Mouse (Mus musculus) forebrain, embryonic 13.5 days (tissue): ENCODE results near the gene Wnt5b. TPM values are rescaled to one million over a fixed set of nuclear protein-coding genes. Genes with fewer than 3 reads are reported as not detected.

Experiments used
- ATAC-seq: fragments of 200-750 bp; cut with Nextera tagmentation; 2 replicates; pipeline ENCODE4 v1.8.0; 2017
- H3K27ac ChIP-seq: fragments of 300-500 bp; sonication (generic); 2 replicates; pipeline ENCODE4 v1.5.1; 2015; ENCODE audit warnings: inconsistent platforms, mild to moderate bottlenecking, moderate library complexity
- H3K27me3 ChIP-seq: fragments of 300-500 bp; sonication (generic); 2 replicates; pipeline ENCODE4 v1.6.1; 2015; ENCODE audit warnings: mild to moderate bottlenecking, inconsistent platforms
- H3K36me3 ChIP-seq: fragments of 300-500 bp; sonication (generic); 2 replicates; pipeline ENCODE4 v1.6.1; 2015; ENCODE audit warnings: mild to moderate bottlenecking, inconsistent platforms; ENCODE audit not compliant: poor library complexity, severe bottlenecking
- H3K4me1 ChIP-seq: fragments of 300-500 bp; sonication (generic); 2 replicates; pipeline ENCODE4 v1.6.1; 2015; ENCODE audit warnings: inconsistent platforms
- H3K4me2 ChIP-seq: fragments of 300-500 bp; sonication (generic); 2 replicates; pipeline ENCODE4 v1.6.1; 2015; ENCODE audit warnings: inconsistent platforms, mild to moderate bottlenecking, moderate library complexity
- H3K4me3 ChIP-seq: fragments of 300-500 bp; sonication (generic); 2 replicates; pipeline ENCODE4 v1.5.1; 2015; ENCODE audit warnings: mild to moderate bottlenecking, inconsistent platforms
- H3K9ac ChIP-seq: fragments of 300-500 bp; sonication (generic); 2 replicates; pipeline ENCODE4 v1.6.1; 2015; ENCODE audit warnings: mild to moderate bottlenecking, inconsistent platforms
- H3K9me3 ChIP-seq: fragments of 300-500 bp; sonication (generic); replicated peaks from 2 replicates; pipeline ENCODE4 v1.6.1; 2016; ENCODE audit warnings: inconsistent platforms
- WGBS: fragments of 180-500 bp; shearing (Covaris S2); methylation state at CpG from one replicate; pipeline ENCODE4 v1.1.7; 2015; 5-methylcytosine and 5-hydroxymethylcytosine counted together
- polyA plus RNA-seq: library from polyadenylated mRNA; unstranded; fragments of >200 nt; fragmentation: Nextera tagmentation; extraction: Ambion mirVana; gene quantifications from 2 replicates; pipeline ENCODE4 v1.2.1, GENCODE M21; 2015

The Wnt5b gene
- polyA plus RNA-seq, 1 experiment from 2014 or later = 4.5 TPM

- no peak for ATAC-seq
- no peak overlapping the region for H3K9ac ChIP-seq
- H3K9me3 ChIP-seq = 0 out of 2 replicates have a peak, but pooled peaks cover 4% of the 10 kb centered on the region
- no peaks in the 10 kb centered on the region for H3K27me3 ChIP-seq
- H3K4me1 ChIP-seq = peaks cover 23% of the 10 kb centered on the region
- H3K4me3 ChIP-seq = no peak overlapping the region
- H3K36me3 ChIP-seq = no peaks in the 10 kb centered on the region
- H3K27ac ChIP-seq = no peak overlapping the region
- no peak overlapping the region for H3K4me2 ChIP-seq
- 23% methylated on average over 9 of the region's 9 CpGs for WGBS
Measured at GRCm38 (mm10) chr6:119520731-119521130, 23.4 kb downstream of the Wnt5b start.

- Histone ChIP-seq H3K36me3 (no peaks in the 10 kb centered on the region), H3K27me3 (no peaks in the 10 kb centered on the region), H3K4me2 (no peak overlapping the region), H3K4me1 (peaks cover 19% of the 10 kb centered on the region), H3K9me3 (0 out of 2 replicates have a peak, but pooled peaks cover 4% of the 10 kb centered on the region), H3K9ac (no peak overlapping the region), H3K4me3 (no peak overlapping the region), H3K27ac (no peak overlapping the region)
- 42% methylated on average over 7 of the region's 7 CpGs for WGBS
- ATAC-seq = 0 out of 2 replicates have a peak, but pooled peaks have one; percentile 21
Measured at GRCm38 (mm10) chr6:119514085-119514484, 30.1 kb downstream of the Wnt5b start.

DNA sequence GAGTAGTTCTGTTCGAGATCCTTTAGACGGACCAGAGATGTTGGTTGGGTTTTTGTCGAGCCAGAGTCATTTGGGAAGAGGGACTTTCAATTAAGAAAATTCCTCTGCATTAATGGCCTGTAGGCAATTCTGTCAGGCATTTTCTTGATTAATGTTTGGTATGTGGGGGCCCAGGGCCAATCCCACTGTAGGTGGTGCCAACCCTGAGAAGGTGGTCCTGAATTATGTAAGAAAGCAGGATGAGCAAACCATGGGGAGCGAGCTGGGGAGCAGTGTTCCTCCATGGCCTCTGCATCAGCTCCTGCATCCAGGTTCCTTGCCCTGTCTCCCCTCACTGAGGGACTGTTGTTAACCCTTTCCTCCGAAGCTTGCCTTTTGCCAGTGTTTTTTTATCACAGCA, 30.7 kb downstream of the Wnt5b start:
- Histone ChIP-seq H3K4me1 (peaks cover 19% of the 10 kb centered on the region), H3K9ac (no peak overlapping the region), H3K9me3 (0 out of 2 replicates have a peak, but pooled peaks cover 4% of the 10 kb centered on the region), H3K4me2 (no peak overlapping the region), H3K4me3 (no peak overlapping the region), H3K27me3 (no peaks in the 10 kb centered on the region), H3K27ac (no peak overlapping the region), H3K36me3 (no peaks in the 10 kb centered on the region)
- WGBS = 73% methylated on average over 5 of the region's 5 CpGs
- ATAC-seq = no peak

- Histone ChIP-seq H3K4me2 (no peak overlapping the region), H3K9me3 (0 out of 2 replicates have a peak, but pooled peaks cover 4% of the 10 kb centered on the region), H3K4me3 (no peak overlapping the region), H3K27ac (no peak overlapping the region), H3K36me3 (no peaks in the 10 kb centered on the region), H3K9ac (no peak overlapping the region), H3K4me1 (peaks cover 19% of the 10 kb centered on the region), H3K27me3 (no peaks in the 10 kb centered on the region)
- 78% methylated on average over 11 of the region's 11 CpGs for WGBS
- no peak for ATAC-seq
Measured at GRCm38 (mm10) chr6:119512701-119513100, 31.4 kb downstream of the Wnt5b start.

GRCm38 (mm10) chr6:119509437-119510037, 34.6 kb downstream of the Wnt5b start:
- H3K9ac ChIP-seq = no peak overlapping the region
- H3K4me2 ChIP-seq = no peak overlapping the region
- H3K27ac ChIP-seq = no peak overlapping the region
- no peak for ATAC-seq
- 92% methylated on average over 13 of the region's 13 CpGs for WGBS
- H3K27me3 ChIP-seq = no peaks in the 10 kb centered on the region
- peaks cover 15% of the 10 kb centered on the region for H3K4me1 ChIP-seq
- H3K4me3 ChIP-seq = no peak overlapping the region
- H3K36me3 ChIP-seq = no peaks in the 10 kb centered on the region
- no peaks in the 10 kb centered on the region for H3K9me3 ChIP-seq

GRCm38 (mm10) chr6:119508634-119509375, 35.3 kb downstream of the Wnt5b start:
- Histone ChIP-seq H3K27ac (no peak overlapping the region), H3K9me3 (no peaks in the 10 kb centered on the region), H3K36me3 (no peaks in the 10 kb centered on the region), H3K9ac (no peak overlapping the region), H3K4me3 (no peak overlapping the region), H3K4me2 (no peak overlapping the region), H3K4me1 (peaks cover 8% of the 10 kb centered on the region), H3K27me3 (no peaks in the 10 kb centered on the region)
- 87% methylated on average over 10 of the region's 10 CpGs for WGBS
- ATAC-seq = no peak

- Histone ChIP-seq H3K27ac (no peak overlapping the region), H3K4me1 (peaks cover 2% of the 10 kb centered on the region; the same call in 1 of the 2 replicates), H3K4me3 (no peak overlapping the region), H3K36me3 (no peaks in the 10 kb centered on the region), H3K27me3 (no peaks in the 10 kb centered on the region), H3K9ac (no peak overlapping the region), H3K4me2 (no peak overlapping the region), H3K9me3 (no peaks in the 10 kb centered on the region)
- WGBS = 98% methylated on average over 6 of the region's 6 CpGs
- no peak for ATAC-seq
Measured at GRCm38 (mm10) chr6:119508221-119508620, 35.9 kb downstream of the Wnt5b start.

DNA sequence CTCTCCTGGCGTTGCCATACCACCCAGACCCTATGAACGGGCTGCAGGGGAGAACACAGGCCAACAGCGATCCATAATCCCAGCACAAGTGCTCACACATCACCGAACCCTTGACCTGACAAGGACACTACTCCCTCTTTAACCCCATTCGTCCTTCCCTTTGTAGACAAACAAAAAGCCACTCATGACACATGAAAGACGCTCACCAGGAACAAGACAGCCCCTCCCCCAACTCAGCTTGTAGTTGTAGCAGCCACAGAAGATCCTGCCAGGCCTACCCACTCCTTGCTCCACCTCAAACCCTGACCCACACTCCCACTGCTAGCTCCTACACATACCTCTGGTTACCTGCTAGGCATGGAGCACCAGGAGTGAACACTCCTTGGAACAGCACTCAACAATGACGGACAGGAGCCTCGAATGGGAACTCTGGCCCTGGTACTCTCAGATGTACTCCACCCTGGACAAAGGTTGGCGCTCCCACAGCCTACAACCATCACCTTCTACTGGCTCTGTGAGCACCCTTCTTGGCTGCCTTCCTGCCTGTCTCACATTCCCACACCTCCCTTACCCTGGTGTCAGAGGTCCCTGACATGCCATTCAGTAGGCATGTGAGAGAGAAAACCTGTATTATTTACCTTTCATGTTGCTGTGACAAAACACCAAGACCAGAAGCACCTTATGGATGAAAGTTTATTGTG, 38.5 kb downstream of the Wnt5b start:
- H3K4me3 ChIP-seq = no peak overlapping the region
- no peak overlapping the region for H3K9ac ChIP-seq
- WGBS = 60% methylated on average over 9 of the region's 9 CpGs
- H3K36me3 ChIP-seq = no peaks in the 10 kb centered on the region
- no peaks in the 10 kb centered on the region for H3K9me3 ChIP-seq
- H3K27me3 ChIP-seq = no peaks in the 10 kb centered on the region
- ATAC-seq = no peak
- peaks cover 5% of the 10 kb centered on the region; the same call in 1 of the 2 replicates for H3K4me1 ChIP-seq
- no peak overlapping the region for H3K27ac ChIP-seq
- no peak overlapping the region for H3K4me2 ChIP-seq

DNA sequence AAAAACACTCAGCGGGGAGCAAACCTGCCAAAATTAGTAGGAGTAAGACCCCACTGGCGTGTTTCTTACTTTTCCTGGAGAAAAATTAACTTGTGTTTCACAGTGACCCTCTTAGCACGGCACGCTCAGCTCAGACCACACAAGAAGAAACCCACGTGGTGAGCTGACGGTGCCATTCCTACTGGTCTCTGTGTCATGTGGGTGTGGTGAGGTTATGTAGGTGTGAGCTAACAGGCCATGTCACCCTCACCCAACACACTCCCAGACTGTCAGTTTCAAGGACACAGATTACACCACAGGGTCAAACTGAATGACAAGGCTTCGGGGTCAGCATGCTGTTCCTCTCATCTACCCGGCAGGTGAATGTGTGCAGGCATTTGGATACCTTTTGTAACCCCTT, 39.4 kb downstream of the Wnt5b start:
- WGBS = 91% methylated on average over 8 of the region's 8 CpGs
- no peaks in the 10 kb centered on the region for H3K36me3 ChIP-seq
- H3K4me1 ChIP-seq = peaks cover 5% of the 10 kb centered on the region; the same call in 1 of the 2 replicates
- H3K4me2 ChIP-seq = no peak overlapping the region
- no peaks in the 10 kb centered on the region for H3K9me3 ChIP-seq
- H3K9ac ChIP-seq = no peak overlapping the region
- H3K27me3 ChIP-seq = no peaks in the 10 kb centered on the region
- ATAC-seq = no peak
- no peak overlapping the region for H3K27ac ChIP-seq
- H3K4me3 ChIP-seq = no peak overlapping the region

- no peak for ATAC-seq
Measured at GRCm38 (mm10) chr6:119502031-119502430, 42.1 kb downstream of the Wnt5b start.

GRCm38 (mm10) chr6:119500086-119500485, 44.1 kb downstream of the Wnt5b start:
- Histone ChIP-seq H3K9ac (no peak overlapping the region), H3K9me3 (no peaks in the 10 kb centered on the region), H3K27ac (0 out of 2 replicates have a peak overlapping the region, but pooled peaks have one; percentile 20), H3K4me3 (no peak overlapping the region), H3K4me2 (no peak overlapping the region), H3K27me3 (no peaks in the 10 kb centered on the region), H3K36me3 (no peaks in the 10 kb centered on the region), H3K4me1 (peaks cover 13% of the 10 kb centered on the region; the same call in 1 of the 2 replicates)
- WGBS = 60% methylated on average over 5 of the region's 5 CpGs
- no peak for ATAC-seq

More at GRCm38 (mm10) chr6:119502031-119502430, 42.1 kb downstream of the Wnt5b start:
- Histone ChIP-seq H3K27ac (no peak overlapping the region), H3K9me3 (no peaks in the 10 kb centered on the region), H3K4me2 (no peak overlapping the region), H3K4me1 (peaks cover 13% of the 10 kb centered on the region; the same call in 1 of the 2 replicates), H3K27me3 (no peaks in the 10 kb centered on the region), H3K36me3 (no peaks in the 10 kb centered on the region), H3K4me3 (no peak overlapping the region), H3K9ac (no peak overlapping the region)
- 60% methylated on average over 9 of the region's 9 CpGs for WGBS

DNA sequence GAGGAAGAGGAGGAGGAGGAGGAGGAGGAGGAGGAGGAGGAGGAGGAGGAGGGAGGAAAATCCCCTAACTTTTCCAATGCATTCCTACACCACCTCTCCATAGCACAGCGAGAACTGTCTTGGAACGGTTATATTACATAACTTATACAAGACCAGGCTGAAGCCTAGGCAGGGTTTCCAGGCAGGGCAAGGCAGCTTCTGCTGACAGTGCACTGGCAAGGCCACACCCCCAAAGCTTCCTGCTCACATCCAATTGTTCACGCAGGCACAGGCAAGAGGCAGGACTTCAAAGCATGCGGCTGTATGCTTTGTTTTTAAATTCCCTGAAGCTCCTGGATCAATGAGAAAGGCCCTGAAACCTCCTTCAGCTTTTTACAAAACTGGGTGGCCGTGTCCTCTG, 44.9 kb downstream of the Wnt5b start:
- no peak overlapping the region for H3K27ac ChIP-seq
- H3K9ac ChIP-seq = no peak overlapping the region
- 25% methylated on average over 5 of the region's 5 CpGs for WGBS
- peaks cover 13% of the 10 kb centered on the region; the same call in 1 of the 2 replicates for H3K4me1 ChIP-seq
- no peaks in the 10 kb centered on the region for H3K9me3 ChIP-seq
- no peak overlapping the region for H3K4me3 ChIP-seq
- H3K4me2 ChIP-seq = no peak overlapping the region
- ATAC-seq = no peak
- H3K27me3 ChIP-seq = no peaks in the 10 kb centered on the region
- H3K36me3 ChIP-seq = no peaks in the 10 kb centered on the region
